Mouse (Mus musculus): ENCODE data around the gene Gm17428.

DNA sequence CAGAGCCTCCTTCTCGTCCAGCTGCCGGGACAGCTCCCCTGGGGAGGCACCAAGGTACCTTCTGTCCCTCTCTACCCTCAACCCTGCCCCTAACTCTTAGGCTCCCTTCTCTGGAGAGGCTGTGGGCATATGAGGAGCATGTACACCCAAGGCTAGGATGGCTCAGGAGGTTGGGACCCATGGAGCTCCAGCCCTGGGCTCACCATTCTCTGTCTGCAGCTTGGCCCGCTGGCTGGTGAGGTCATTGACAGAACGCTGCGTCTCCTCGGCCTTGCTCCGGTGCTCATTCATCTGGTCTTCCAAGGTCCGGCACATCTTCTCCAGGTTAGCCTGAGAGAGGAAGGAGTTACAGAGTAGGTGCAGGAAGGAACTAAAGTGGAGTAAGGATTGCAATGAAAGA lies 1.9 kb downstream of the Gm17428 start:
- TF ChIP-seq POLR2A (IDR thresholded peaks at IDR 0.05; ENCODE audit: low read depth, low read length) (no peak), CTCF (conservative IDR thresholded peaks at IDR 0.05 in 1 of 2, IDR thresholded peaks at IDR 0.05 in 1 of 2; ENCODE audit: low read depth in 2 of 2, low read length in 2 of 2) (no peak), EP300 (IDR thresholded peaks at IDR 0.05; ENCODE audit: low read length) (no peak), MAFK (IDR thresholded peaks at IDR 0.05; ENCODE audit: insufficient replicate concordance, low read length) (no peak), MAZ (IDR thresholded peaks at IDR 0.05; ENCODE audit: low read depth, low read length) (no peak), ZKSCAN1 (IDR thresholded peaks at IDR 0.05; ENCODE audit: borderline replicate concordance, low read depth, low read length) (no peak), ETS1 (conservative IDR thresholded peaks at IDR 0.05; ENCODE audit: low read depth, low read length) (no peak), ZMIZ1 (IDR thresholded peaks at IDR 0.05; ENCODE audit: low read depth, low read length) (no peak), BHLHE40 (IDR thresholded peaks at IDR 0.05; ENCODE audit: low read depth, low read length) (no peak), CHD2 (IDR thresholded peaks at IDR 0.05; ENCODE audit: low read length) (no peak), ELF1 (IDR thresholded peaks at IDR 0.05; ENCODE audit: low read depth, low read length) (no peak)

All from CH12.LX (cell line).